Mouse (Mus musculus): Measurements from ENCODE around the gene Chpf2.
A peak's percentile ranks its signal among the peaks of the same experiment; 100 is the strongest.
"Not testable (repeated sequence)": the region's sequence is repeated elsewhere in the genome, so short reads cannot be mapped to it uniquely, and the experiment has no call there.

The Chpf2 gene

GRCm38 (mm10) chr5:24586547-24587199 is at the start of gene Chpf2:
Gene Chpf2, plus strand, starts transcription at chr5:24586741.
- DNase-seq (ENCODE audit: low spot score) = no peak

- no peak for DNase-seq (ENCODE audit: low spot score)
These were observed 48.9 kb upstream of the Chpf2 start for GRCm38 (mm10) chr5:24537618-24538017.

GRCm38 (mm10) chr5:24539571-24540296 is 46.8 kb upstream of the Chpf2 start:
- DNase-seq (ENCODE audit: low spot score) = no peak

- DNase-seq (ENCODE audit: low spot score) = peak; percentile 29
These were observed 46.0 kb upstream of the Chpf2 start, which contains the start of gene Asb10 for GRCm38 (mm10) chr5:24540387-24541143. Gene Asb10, minus strand, starts transcription at chr5:24540978.

DNA sequence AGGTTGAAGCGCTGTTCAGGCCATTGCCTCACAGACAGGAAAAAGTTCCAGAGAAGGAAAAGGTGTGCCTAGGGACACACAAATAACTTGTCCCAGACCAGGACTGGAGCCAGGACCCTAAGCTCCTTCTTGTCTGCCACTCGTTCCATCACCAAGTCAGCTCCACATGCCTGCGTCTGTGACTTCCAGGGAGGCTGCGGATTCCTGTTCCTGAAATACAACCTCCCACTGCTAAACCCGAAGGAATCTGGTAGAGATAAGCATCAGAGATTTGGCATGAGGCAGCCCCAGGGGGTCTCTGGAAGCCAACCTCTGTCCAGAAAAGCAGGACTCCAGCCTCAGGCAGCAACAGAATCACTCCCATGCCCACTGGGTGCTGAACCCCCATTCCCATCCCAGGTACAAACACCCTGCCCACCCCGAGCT is 45.4 kb upstream of the Chpf2 start:
- DNase-seq (ENCODE audit: low spot score) = no peak

GRCm38 (mm10) chr5:24542643-24543042 is 43.9 kb upstream of the Chpf2 start:
- no peak for DNase-seq (ENCODE audit: low spot score)

GRCm38 (mm10) chr5:24550598-24551316 is 35.8 kb upstream of the Chpf2 start:
- no peak for DNase-seq (ENCODE audit: low spot score)

DNA sequence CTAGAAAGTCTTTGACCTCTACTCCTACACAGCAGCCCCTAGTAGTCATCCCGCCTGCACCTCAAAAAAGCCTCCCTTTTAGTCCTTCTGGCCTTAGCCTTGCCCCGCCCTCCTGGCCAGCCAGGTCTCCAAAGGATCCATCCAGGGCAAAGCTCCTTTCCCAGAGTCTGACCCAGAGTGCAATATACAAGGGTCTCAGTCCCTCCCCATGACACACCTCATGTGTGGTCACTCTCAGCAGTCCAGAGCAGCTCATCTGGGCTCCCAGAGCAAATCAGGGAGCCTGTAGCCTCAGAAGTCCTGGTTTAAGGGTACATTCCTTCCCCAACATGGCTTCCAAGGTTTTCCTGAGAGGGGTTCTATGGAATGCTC is 35.2 kb upstream of the Chpf2 start:
- no peak for DNase-seq (ENCODE audit: low spot score)

- DNase-seq (ENCODE audit: low spot score) = no peak
These were observed 32.8 kb upstream of the Chpf2 start for GRCm38 (mm10) chr5:24553621-24554244.

- not testable (repeated sequence) for DNase-seq (ENCODE audit: low spot score)
These were observed 31.2 kb upstream of the Chpf2 start for GRCm38 (mm10) chr5:24555335-24555734.

GRCm38 (mm10) chr5:24556709-24557108 is 29.8 kb upstream of the Chpf2 start, which contains the start of gene 4931409K22Rik:
Gene 4931409K22Rik, minus strand, starts transcription at chr5:24556809.
- DNase-seq (ENCODE audit: low spot score) = no peak

DNA sequence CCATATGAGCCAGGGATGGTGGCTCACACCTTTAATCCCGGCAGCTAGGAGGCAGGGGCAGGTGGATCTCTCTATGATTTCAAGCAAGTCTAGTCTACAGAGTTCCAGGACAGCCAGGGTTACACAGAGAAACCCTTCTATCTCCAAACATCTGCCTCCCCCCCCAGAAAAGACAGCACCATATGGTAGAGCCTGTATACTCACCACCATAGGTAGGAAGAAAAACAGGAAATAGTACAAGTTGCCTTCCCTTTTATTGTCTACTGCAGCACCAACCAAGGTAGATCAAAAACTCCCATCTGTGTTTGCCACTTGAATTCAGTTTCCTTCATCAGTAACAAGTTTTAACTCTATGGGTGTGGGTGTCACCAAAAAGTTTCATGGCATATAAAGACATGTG is 10.6 kb upstream of the Chpf2 start:
- no peak for DNase-seq (ENCODE audit: low spot score)

DNA sequence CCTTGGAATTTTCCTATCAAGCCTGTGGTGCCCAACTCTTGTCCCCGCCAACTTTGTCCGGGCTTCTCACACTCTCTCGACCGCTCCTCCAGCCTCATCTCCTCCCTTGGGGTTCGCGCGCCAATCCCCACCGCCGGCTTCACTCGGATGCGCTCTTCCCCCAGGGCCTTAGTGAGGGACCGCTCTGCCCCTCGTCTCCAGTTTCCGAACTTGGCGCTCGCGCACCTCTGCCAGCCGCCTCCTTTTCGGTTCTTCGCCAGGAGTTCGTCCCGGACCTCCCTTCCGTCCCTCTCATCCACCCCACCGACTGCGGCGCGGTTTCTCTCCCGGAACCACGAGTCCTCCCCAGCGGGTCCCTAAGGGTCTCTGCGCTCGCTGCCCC is 9.7 kb upstream of the Chpf2 start:
- no peak for DNase-seq (ENCODE audit: low spot score)

GRCm38 (mm10) chr5:24577183-24577929 is 9.2 kb upstream of the Chpf2 start, which contains the start of gene Abcf2:
Gene Abcf2, minus strand, starts transcription at chr5:24577467.
- DNase-seq (ENCODE audit: low spot score) = peak; percentile 99

DNA sequence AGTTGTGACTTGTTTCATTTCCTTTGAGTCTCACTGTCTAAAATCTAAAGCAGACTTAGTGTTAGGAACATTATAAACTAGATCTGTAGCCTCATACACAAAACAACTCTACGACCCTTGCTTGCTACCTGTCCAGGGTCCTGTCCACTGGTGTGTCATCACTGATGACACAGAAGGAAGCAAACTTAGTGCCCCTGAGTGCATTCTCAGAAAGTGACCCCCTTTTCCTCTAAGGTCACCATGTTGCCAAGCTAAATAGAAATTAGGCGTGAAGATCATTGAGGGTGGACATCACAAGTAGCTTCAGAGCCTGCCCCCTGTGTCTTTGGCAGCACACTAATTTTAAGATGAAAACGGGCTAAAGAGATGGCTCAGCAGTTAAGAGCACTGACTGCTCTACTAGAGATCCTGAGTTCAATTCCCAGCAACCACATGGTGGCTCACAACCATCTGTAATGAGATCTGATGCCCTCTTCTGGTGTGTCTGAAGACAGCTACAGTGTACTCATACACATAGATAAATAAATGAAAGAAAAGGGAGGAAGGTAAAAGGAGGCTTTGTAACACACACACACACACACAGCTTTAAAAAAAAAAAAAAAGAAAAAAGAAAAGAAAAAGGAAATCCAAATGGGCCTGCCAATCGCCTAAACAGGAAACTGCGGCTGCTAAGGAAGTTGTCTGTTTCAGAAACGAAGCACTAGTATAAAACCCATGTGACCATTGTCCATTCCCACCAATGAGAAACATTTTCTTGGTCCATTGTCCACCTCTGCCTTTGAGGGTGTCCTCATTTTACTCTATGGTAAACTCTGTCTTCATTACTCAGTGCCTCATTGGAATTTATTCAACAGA is 8.2 kb upstream of the Chpf2 start:
- no peak for DNase-seq (ENCODE audit: low spot score)

DNA sequence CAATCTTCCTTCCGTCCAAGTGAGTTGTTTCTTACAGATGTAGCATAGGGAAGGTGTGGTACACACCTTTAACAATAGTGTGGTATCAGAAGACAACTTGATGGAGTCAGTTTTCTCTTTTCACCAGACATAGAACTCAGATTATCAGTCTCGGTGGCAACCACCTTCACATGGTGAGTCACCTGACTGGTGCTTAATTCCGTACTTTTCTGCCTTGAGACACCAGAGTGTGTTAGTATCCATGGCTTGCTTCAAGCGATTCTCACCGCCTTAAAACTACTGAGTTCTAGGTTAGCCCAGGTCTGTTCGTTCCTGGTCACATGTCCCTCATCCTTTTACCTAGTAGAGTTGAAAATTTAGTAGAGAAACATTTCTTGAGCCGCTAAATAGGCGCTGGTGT is 435 bp upstream of the Chpf2 start:
- DNase-seq (ENCODE audit: low spot score) = no peak

- DNase-seq (ENCODE audit: low spot score) = no peak
These were observed 648 bp downstream of the Chpf2 start for GRCm38 (mm10) chr5:24587200-24587577.

GRCm38 (mm10) chr5:24589511-24590500 is 3.3 kb downstream of the Chpf2 start:
- no peak for DNase-seq (ENCODE audit: low spot score)

DNA sequence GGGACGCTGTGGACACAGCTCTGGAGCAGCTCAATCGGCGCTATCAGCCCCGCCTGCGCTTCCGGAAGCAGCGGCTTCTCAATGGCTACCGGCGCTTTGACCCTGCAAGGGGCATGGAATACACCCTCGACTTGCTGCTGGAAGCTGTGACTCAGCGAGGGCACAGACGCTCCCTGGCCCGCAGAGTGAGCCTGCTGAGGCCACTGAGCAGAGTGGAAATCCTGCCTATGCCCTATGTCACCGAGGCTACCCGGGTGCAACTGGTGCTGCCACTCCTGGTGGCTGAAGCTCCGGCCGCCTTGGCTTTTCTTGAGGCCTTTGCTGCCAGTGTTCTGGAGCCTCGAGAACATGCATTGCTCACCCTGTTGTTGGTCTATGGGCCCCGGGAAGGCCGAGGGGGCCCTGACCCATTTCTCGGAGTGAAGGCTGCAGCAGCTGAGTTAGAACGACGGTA is 4.8 kb downstream of the Chpf2 start:
- DNase-seq (ENCODE audit: low spot score) = no peak
